Mouse (Mus musculus) heart, embryonic 16.5 days (tissue): Measurements from ENCODE around the gene Gse1. TPM values are rescaled to one million over a fixed set of nuclear protein-coding genes. Genes with fewer than 3 reads are reported as not detected.

ENCODE experiments used
- ATAC-seq: fragments of 200-750 bp; cut with Nextera tagmentation; replicated peaks from 2 replicates; pipeline ENCODE4 v1.8.0; 2017; ENCODE audit warnings: moderate number of reproducible peaks; ENCODE audit not compliant: insufficient read depth, low FRiP score; ENCODE audit errors: extremely low read depth
- H3K27ac ChIP-seq: fragments of 300-500 bp; sonication (generic); 2 replicates; pipeline ENCODE4 v1.5.1; 2014; ENCODE audit warnings: mild to moderate bottlenecking, low read length, control low read depth, moderate library complexity
- H3K27me3 ChIP-seq: fragments of 300-500 bp; sonication (generic); 2 replicates; pipeline ENCODE4 v1.6.1; 2014; ENCODE audit warnings: low read length, mixed read lengths; ENCODE audit not compliant: control insufficient read depth, insufficient read depth
- H3K36me3 ChIP-seq: fragments of 300-500 bp; sonication (generic); 2 replicates; pipeline ENCODE4 v1.6.1; 2014; ENCODE audit not compliant: control insufficient read depth, insufficient read depth
- H3K4me1 ChIP-seq: fragments of 300-500 bp; sonication (generic); 2 replicates; pipeline ENCODE4 v1.6.1; 2014; ENCODE audit warnings: low read length, mixed read lengths; ENCODE audit not compliant: control insufficient read depth, insufficient read depth
- H3K4me2 ChIP-seq: fragments of 300-500 bp; sonication (generic); 2 replicates; pipeline ENCODE4 v1.6.1; 2014; ENCODE audit warnings: low read depth, mild to moderate bottlenecking, control low read depth, low read length
- H3K4me3 ChIP-seq: fragments of 300-500 bp; sonication (generic); 2 replicates; pipeline ENCODE4 v1.5.1; 2014; ENCODE audit warnings: mild to moderate bottlenecking, control low read depth, low read length
- H3K9ac ChIP-seq: fragments of 300-500 bp; sonication (generic); 2 replicates; pipeline ENCODE4 v1.6.1; 2014; ENCODE audit warnings: low read length, control low read depth
- H3K9me3 ChIP-seq: fragments of 300-500 bp; sonication (generic); replicated peaks from 2 replicates; pipeline ENCODE4 v1.6.1; 2016; ENCODE audit warnings: low read length; ENCODE audit not compliant: control insufficient read depth
- WGBS: fragments of 180-500 bp; shearing (Covaris S2); extraction: QIAGEN DNeasy Blood & Tissue Kit; methylation state at CpG from one replicate; pipeline ENCODE4 v1.1.7; 2014; 5-methylcytosine and 5-hydroxymethylcytosine counted together
- polyA plus RNA-seq: library from polyadenylated mRNA; unstranded; fragments of >200 nt; fragmentation: Nextera tagmentation; extraction: Ambion mirVana; gene quantifications from 2 replicates; pipeline ENCODE4 v1.2.1, GENCODE M21; 2015

The Gse1 gene
- polyA plus RNA-seq, 1 experiment from 2014 or later = 7.7 TPM

DNA sequence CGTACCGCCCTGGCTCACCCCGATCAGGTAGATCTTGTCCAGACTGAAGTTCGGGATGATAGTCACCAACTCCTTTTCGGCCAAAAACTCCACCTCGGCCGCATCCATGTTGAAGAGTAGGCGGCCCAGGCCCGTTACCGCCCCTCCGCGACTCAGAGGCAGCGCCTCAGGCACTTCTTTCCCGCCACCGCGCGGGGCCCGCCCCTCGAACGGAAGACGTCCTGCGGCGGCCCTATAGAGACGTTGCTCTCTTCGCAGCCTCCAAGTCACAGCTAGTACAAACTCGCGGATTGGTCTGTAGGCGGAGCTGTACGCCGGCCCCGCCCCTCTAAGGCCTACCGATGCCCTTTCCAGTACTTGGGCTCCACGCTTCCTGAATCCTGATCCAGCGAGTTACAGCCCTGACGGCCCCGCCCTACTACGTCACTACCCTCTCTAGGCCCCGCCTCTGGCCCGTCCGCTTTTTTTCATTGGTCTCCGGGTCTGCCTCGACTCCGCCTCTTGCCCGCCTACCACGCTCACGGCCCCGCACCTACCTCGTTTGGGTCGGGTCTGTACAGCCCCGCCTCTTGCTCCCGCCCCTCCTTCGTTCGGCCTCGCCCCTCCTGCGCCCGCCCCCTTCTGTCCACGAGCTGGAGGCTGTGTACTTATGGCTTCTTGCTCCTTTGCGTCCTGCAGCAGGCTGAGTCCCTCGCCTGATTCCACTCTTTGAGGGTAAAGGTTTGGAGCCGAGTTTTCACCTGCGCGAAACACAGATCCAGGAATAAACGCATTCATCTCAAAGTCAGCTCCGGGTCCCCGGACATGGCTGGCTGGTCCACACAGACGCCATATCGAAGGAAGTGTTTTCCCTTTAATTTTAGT is 360.9 kb downstream of the Gse1 start, which contains the start of gene Gins2:
TSS of gene Gins2 (minus strand) at position 397 of the 864 bp plus-strand sequence.
- Histone ChIP-seq H3K9me3 (no peaks in the 10 kb centered on the region), H3K9ac (peak within 1 kb of the TSS; percentile 79), H3K27ac (peak within 1 kb of the TSS; percentile 90), H3K36me3 (0 out of 2 replicates have a peak, but pooled peaks cover 4% of the 10 kb centered on the region), H3K27me3 (no peaks in the 10 kb centered on the region), H3K4me2 (peak within 1 kb of the TSS; percentile 96), H3K4me3 (peak within 1 kb of the TSS; percentile 63), H3K4me1 (peaks cover 17% of the 10 kb centered on the region)
- ATAC-seq = peak; percentile 97
- under 1% methylated on average over 67 of the region's 67 CpGs for WGBS

GRCm38 (mm10) chr8:120589921-120590320 is 361.7 kb downstream of the Gse1 start:
- 0 out of 2 replicates have a peak, but pooled peaks cover 2% of the 10 kb centered on the region for H3K9me3 ChIP-seq
- H3K36me3 ChIP-seq = 0 out of 2 replicates have a peak, but pooled peaks cover 2% of the 10 kb centered on the region
- H3K27ac ChIP-seq = peak overlapping the region; percentile 90
- ATAC-seq = peak; percentile 3; the same call in 1 of the 2 replicates
- H3K4me1 ChIP-seq = peaks cover 17% of the 10 kb centered on the region
- H3K9ac ChIP-seq = peak overlapping the region; percentile 76
- H3K4me3 ChIP-seq = peak overlapping the region; percentile 61
- H3K27me3 ChIP-seq = no peaks in the 10 kb centered on the region
- H3K4me2 ChIP-seq = peak overlapping the region; percentile 91
- WGBS = 36% methylated on average over 2 of the region's 2 CpGs

GRCm38 (mm10) chr8:120591587-120592292 is 363.5 kb downstream of the Gse1 start:
- Histone ChIP-seq H3K4me1 (peaks cover 17% of the 10 kb centered on the region), H3K4me2 (no peak overlapping the region), H3K9ac (no peak overlapping the region), H3K36me3 (no peaks in the 10 kb centered on the region), H3K27ac (no peak overlapping the region), H3K4me3 (no peak overlapping the region), H3K9me3 (0 out of 2 replicates have a peak, but pooled peaks cover 2% of the 10 kb centered on the region), H3K27me3 (no peaks in the 10 kb centered on the region)
- no peak for ATAC-seq
- 60% methylated on average over 10 of the region's 10 CpGs for WGBS

- no peaks in the 10 kb centered on the region for H3K36me3 ChIP-seq
- 0 out of 2 replicates have a peak, but pooled peaks cover 2% of the 10 kb centered on the region for H3K9me3 ChIP-seq
- no peak overlapping the region for H3K9ac ChIP-seq
- no peak overlapping the region for H3K4me2 ChIP-seq
- H3K4me1 ChIP-seq = peaks cover 9% of the 10 kb centered on the region
- no peaks in the 10 kb centered on the region for H3K27me3 ChIP-seq
- 83% methylated on average over 5 of the region's 5 CpGs for whole genome bisulfite sequencing
- no peak for ATAC-seq
- H3K27ac ChIP-seq = no peak overlapping the region
- H3K4me3 ChIP-seq = no peak overlapping the region
These were observed 366.3 kb downstream of the Gse1 start for GRCm38 (mm10) chr8:120594571-120594970.

GRCm38 (mm10) chr8:120595963-120596362 is 367.7 kb downstream of the Gse1 start:
- Histone ChIP-seq H3K9ac (no peak overlapping the region), H3K4me3 (no peak overlapping the region), H3K4me2 (no peak overlapping the region), H3K4me1 (peaks cover 4% of the 10 kb centered on the region), H3K27me3 (no peaks in the 10 kb centered on the region), H3K9me3 (0 out of 2 replicates have a peak, but pooled peaks cover 2% of the 10 kb centered on the region), H3K27ac (no peak overlapping the region), H3K36me3 (no peaks in the 10 kb centered on the region)
- ATAC-seq = no peak
- WGBS = 14% methylated on average over 5 of the region's 5 CpGs

- no peaks in the 10 kb centered on the region for H3K27me3 ChIP-seq
- no peaks in the 10 kb centered on the region for H3K4me1 ChIP-seq
- WGBS = 37% methylated on average over 24 of the region's 24 CpGs
- no peak overlapping the region for H3K9ac ChIP-seq
- no peak overlapping the region for H3K4me3 ChIP-seq
- H3K27ac ChIP-seq = no peak overlapping the region
- ATAC-seq = 0 out of 2 replicates have a peak, but pooled peaks have one; percentile 20
- H3K4me2 ChIP-seq = peak overlapping the region; percentile 8
- 0 out of 2 replicates have a peak, but pooled peaks cover 2% of the 10 kb centered on the region for H3K9me3 ChIP-seq
- H3K36me3 ChIP-seq = no peaks in the 10 kb centered on the region
These were observed 370.3 kb downstream of the Gse1 start for GRCm38 (mm10) chr8:120598579-120598978.

GRCm38 (mm10) chr8:120599504-120599903 is 371.2 kb downstream of the Gse1 start:
- no peak overlapping the region for H3K27ac ChIP-seq
- H3K9me3 ChIP-seq = 0 out of 2 replicates have a peak, but pooled peaks cover 2% of the 10 kb centered on the region
- no peak overlapping the region for H3K4me2 ChIP-seq
- no peaks in the 10 kb centered on the region for H3K4me1 ChIP-seq
- H3K9ac ChIP-seq = no peak overlapping the region
- no peak overlapping the region for H3K4me3 ChIP-seq
- no peaks in the 10 kb centered on the region for H3K27me3 ChIP-seq
- no peak for ATAC-seq
- no peaks in the 10 kb centered on the region for H3K36me3 ChIP-seq
- 53% methylated on average over 7 of the region's 7 CpGs for WGBS

GRCm38 (mm10) chr8:120602672-120603071 is 374.4 kb downstream of the Gse1 start:
- ATAC-seq = no peak
- peaks cover 1% of the 10 kb centered on the region; the same call in 1 of the 2 replicates for H3K4me1 ChIP-seq
- no peak overlapping the region for H3K4me2 ChIP-seq
- no peak overlapping the region for H3K9ac ChIP-seq
- no peaks in the 10 kb centered on the region for H3K36me3 ChIP-seq
- H3K9me3 ChIP-seq = no peaks in the 10 kb centered on the region
- no peak overlapping the region for H3K27ac ChIP-seq
- no peaks in the 10 kb centered on the region for H3K27me3 ChIP-seq
- H3K4me3 ChIP-seq = no peak overlapping the region
- 46% methylated on average over 6 of the region's 6 CpGs for WGBS
